22 mouse cellular contexts compared by ENCODE assay signal in the genomic region with DNA sequence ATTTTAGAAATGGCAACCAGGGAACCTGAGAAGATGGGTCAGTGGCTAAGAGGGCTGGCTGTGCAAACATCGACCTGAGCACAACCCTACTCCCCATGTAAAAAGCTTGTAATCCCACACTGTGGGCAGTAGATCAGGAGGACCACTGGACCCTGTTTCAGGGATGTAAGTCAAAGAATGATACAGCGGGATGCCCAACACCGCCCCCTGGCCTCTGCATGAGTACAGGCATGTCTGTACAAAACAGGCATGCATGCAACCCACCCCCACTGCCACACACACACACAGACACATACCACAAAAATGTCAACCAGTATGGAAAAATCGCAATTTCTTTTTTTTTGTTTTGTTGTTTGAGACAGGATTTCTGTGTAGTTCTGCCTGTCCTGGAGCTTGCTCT. TPM values are rescaled to one million over a fixed set of nuclear protein-coding genes. Genes with fewer than 3 reads are reported as not detected.
DNase-seq lines count a peak whose midpoint lies in the region; ATAC-seq and TF ChIP-seq lines count a peak whose summit lies in the region.
"Had no signal": no experiment of that assay in that cellular context is flagged by ENCODE, and none has a peak within 500 bp of the region (broad histone marks: within the 10 kb centered on the region; RNA-seq: fewer than 3 reads in every experiment).

No protein-coding gene starts in this region.

- H3K27ac ChIP-seq in liver, postnatal 0 days (ENCODE audit: low read depth) = no peak overlapping the region
- H3K27ac ChIP-seq in liver, embryonic 12.5 days = no peak overlapping the region
- H3K27ac ChIP-seq in ES-Bruce4 (ENCODE audit: insufficient read depth, low read length) = no peak overlapping the region
- H3K27ac ChIP-seq: forebrain, embryonic 15.5 days; limb, embryonic 15.5 days; midbrain, embryonic 15.5 days; neural tube, embryonic 12.5 days had no signal

- DNase-seq in cerebellum, adult 9-10 months = peak; percentile 7
- DNase-seq in cerebellum, adult 11 months = no peak
- DNase-seq in liver, postnatal 0 days = no peak
- DNase-seq in left cerebral cortex, adult 8-10 months (ENCODE audit: low spot score in 2 of 2) = no peak
- no peak for DNase-seq in kidney, adult 11 months
- DNase-seq: adrenal gland, postnatal 36 days; cerebellum, postnatal 25 days; gastrocnemius, postnatal 25 days; heart, postnatal 4 days; kidney, postnatal 14 days; lung, postnatal 36 days; right cerebral cortex, postnatal 25 days had no signal

- H3K9ac ChIP-seq in liver, postnatal 0 days (replicated peaks) = no peak overlapping the region
- H3K9ac ChIP-seq in liver, embryonic 12.5 days = no peak overlapping the region
- no peak overlapping the region for H3K9ac ChIP-seq in ES-Bruce4 (ENCODE audit: low read depth, poor library complexity, severe bottlenecking)
- H3K9ac ChIP-seq: forebrain, embryonic 15.5 days; limb, embryonic 15.5 days; midbrain, embryonic 15.5 days; neural tube, embryonic 12.5 days had no signal

- no peak for TF ChIP-seq POLR2A in ES-Bruce4 (IDR thresholded peaks at IDR 0.05; ENCODE audit: insufficient read depth, low read length)

- ATAC-seq in liver, postnatal 0 days = no peak
- ATAC-seq in liver, embryonic 12.5 days = no peak
- ATAC-seq in megakaryocyte progenitor cell, adult 5-6 weeks (replicated peaks; ENCODE audit: poor library complexity) = peak; percentile 42; the same call in 1 of the 2 replicates
- ATAC-seq: forebrain, embryonic 15.5 days; inflammation-experienced regulatory T-cells, adult 6 months; midbrain, embryonic 15.5 days had no signal

- no peak overlapping the region for H3K4me3 ChIP-seq in liver, postnatal 0 days (ENCODE audit: low read depth, low read length)
- no peak overlapping the region for H3K4me3 ChIP-seq in liver, embryonic 12.5 days
- no peak overlapping the region for H3K4me3 ChIP-seq in ES-Bruce4 (ENCODE audit: low read depth, low read length)
- H3K4me3 ChIP-seq: forebrain, embryonic 15.5 days; limb, embryonic 15.5 days; midbrain, embryonic 15.5 days; neural tube, embryonic 12.5 days had no signal

- no peaks in the 10 kb centered on the region for H3K9me3 ChIP-seq in liver, postnatal 0 days (ENCODE audit: low read length)
- no peaks in the 10 kb centered on the region for H3K9me3 ChIP-seq in liver, embryonic 12.5 days (replicated peaks)
- H3K9me3 ChIP-seq in ES-Bruce4 (replicated peaks; ENCODE audit: control insufficient read depth, insufficient read depth, low read length, poor library complexity, severe bottlenecking) = no peaks in the 10 kb centered on the region
- H3K9me3 ChIP-seq: forebrain, embryonic 15.5 days; G1E; limb, embryonic 15.5 days; midbrain, embryonic 15.5 days; neural tube, embryonic 12.5 days had no signal

- WGBS in liver, postnatal 0 days (ENCODE audit: insufficient replicate concordance) = 89% methylated on average over 4 of the region's 4 CpGs
- WGBS in liver, embryonic 12.5 days (ENCODE audit: insufficient replicate concordance) = 78% methylated on average over 4 of the region's 4 CpGs

- peaks cover 23% of the 10 kb centered on the region for H3K36me3 ChIP-seq in liver, postnatal 0 days (replicated peaks; ENCODE audit: insufficient read depth, low read length)
- peaks cover 44% of the 10 kb centered on the region for H3K36me3 ChIP-seq in liver, embryonic 12.5 days
- peaks cover 33% of the 10 kb centered on the region for H3K36me3 ChIP-seq in ES-Bruce4 (ENCODE audit: control insufficient read depth, insufficient read depth, low read length, poor library complexity, severe bottlenecking)

- no peak overlapping the region for H3K4me2 ChIP-seq in liver, postnatal 0 days (ENCODE audit: low read depth, low read length)
- H3K4me2 ChIP-seq in liver, embryonic 12.5 days = no peak overlapping the region
- H3K4me2 ChIP-seq: forebrain, embryonic 15.5 days; heart, embryonic 11.5 days; limb, embryonic 15.5 days; midbrain, embryonic 15.5 days; neural tube, embryonic 12.5 days had no signal

- TF ChIP-seq CTCF in liver, postnatal 0 days (IDR thresholded peaks at IDR 0.05; ENCODE audit: low read depth) = peak; percentile 39
- TF ChIP-seq CTCF in ES-Bruce4 (IDR thresholded peaks at IDR 0.05; ENCODE audit: low read depth, low read length) = peak; percentile 58

- H3K27me3 ChIP-seq in liver, postnatal 0 days (ENCODE audit: insufficient read depth, low read length) = no peaks in the 10 kb centered on the region
- no peaks in the 10 kb centered on the region for H3K27me3 ChIP-seq in liver, embryonic 12.5 days (replicated peaks)
- H3K27me3 ChIP-seq in ES-Bruce4 (ENCODE audit: control insufficient read depth, insufficient read depth, low read length, poor library complexity, severe bottlenecking) = no peaks in the 10 kb centered on the region
- H3K27me3 ChIP-seq: forebrain, embryonic 15.5 days; limb, embryonic 15.5 days; midbrain, embryonic 15.5 days; neural tube, embryonic 12.5 days had no signal

- H3K4me1 ChIP-seq in liver, postnatal 0 days (ENCODE audit: insufficient read depth) = peaks cover 17% of the 10 kb centered on the region
- peaks cover 43% of the 10 kb centered on the region for H3K4me1 ChIP-seq in liver, embryonic 12.5 days
- peaks cover 4% of the 10 kb centered on the region for H3K4me1 ChIP-seq in ES-Bruce4 (ENCODE audit: control insufficient read depth, insufficient read depth, low read length)

- TF ChIP-seq EP300 in liver, postnatal 0 days (IDR thresholded peaks at IDR 0.05; ENCODE audit: low read depth) = no peak
- TF ChIP-seq EP300 in ES-Bruce4 (IDR thresholded peaks at IDR 0.05; ENCODE audit: insufficient read depth, low read depth, low read length) = no peak

RNA-seq across cellular contexts. Expression of gene Mapk6, which starts 10.7 kb away (rescaled TPM):
- 17.2 and 18.4 TPM in 2 replicates for polyA plus RNA-seq in liver, postnatal 0 days (2015; fragmentation: Nextera tagmentation; extraction: Ambion mirVana)
- 33.3 and 36.5 TPM in 2 replicates for polyA plus RNA-seq in liver, embryonic 12.5 days (2016; fragmentation: Nextera tagmentation; extraction: Ambion mirVana)
- 130 and 147 TPM in 2 replicates for polyA plus RNA-seq in ES-Bruce4 (2011; ENCODE audit: insufficient read depth, insufficient read length, low read depth, missing spikeins)
- 64.2 and 65.1 TPM in 2 replicates for total RNA-seq in megakaryocyte progenitor cell, adult 5-6 weeks (2015)
- 50.3 and 53.6 TPM in 2 replicates for total RNA-seq in megakaryocyte progenitor cell, adult 5-6 weeks (2017)
- 10 to 100 TPM; 63.2 to 79.9 (median 65.4) TPM for total RNA-seq in left cerebral cortex, adult 8-10 months (2022)

RNA-seq across cellular contexts. Expression of gene Leo1, which starts 42.3 kb away (rescaled TPM):
- polyA plus RNA-seq in liver, postnatal 0 days (2015; fragmentation: Nextera tagmentation; extraction: Ambion mirVana) = 10.5 and 11.3 TPM in 2 replicates
- 25.9 and 26.9 TPM in 2 replicates for polyA plus RNA-seq in liver, embryonic 12.5 days (2016; fragmentation: Nextera tagmentation; extraction: Ambion mirVana)
- 56.3 and 57.7 TPM in 2 replicates for polyA plus RNA-seq in ES-Bruce4 (2011; ENCODE audit: insufficient read depth, insufficient read length, low read depth, missing spikeins)
- 20.1 and 24.1 TPM in 2 replicates for total RNA-seq in megakaryocyte progenitor cell, adult 5-6 weeks (2015)
- 49.9 and 60.3 TPM in 2 replicates for total RNA-seq in megakaryocyte progenitor cell, adult 5-6 weeks (2017)
- total RNA-seq in left cerebral cortex, adult 8-10 months (2022) = 10 to 100 TPM; 21.4 to 27.1 (median 24.0) TPM

RNA-seq across cellular contexts. Expression of gene Bcl2l10, which starts 51.5 kb away (rescaled TPM):
- polyA plus RNA-seq in liver, postnatal 0 days (2015; fragmentation: Nextera tagmentation; extraction: Ambion mirVana) = not detected in 2 replicates
- polyA plus RNA-seq in liver, embryonic 12.5 days (2016; fragmentation: Nextera tagmentation; extraction: Ambion mirVana) = not detected in 2 replicates
- not detected in 2 replicates for polyA plus RNA-seq in ES-Bruce4 (2011; ENCODE audit: insufficient read depth, insufficient read length, low read depth, missing spikeins)
- not detected in 2 replicates for total RNA-seq in megakaryocyte progenitor cell, adult 5-6 weeks (2015)
- total RNA-seq in megakaryocyte progenitor cell, adult 5-6 weeks (2017) = not detected in 2 replicates
- under 1 TPM in 1 of 4 experiments, not detected in 3; 0.53 TPM for total RNA-seq in left cerebral cortex, adult 8-10 months (2022)
- total RNA-seq: gastrocnemius, postnatal 25 days had no signal
- polyA plus RNA-seq: forebrain, embryonic 15.5 days; G1E; heart, embryonic 11.5 days; inflammation-experienced regulatory T-cells, adult 6 months; limb, embryonic 15.5 days; midbrain, embryonic 15.5 days; neural tube, embryonic 12.5 days had no signal
